Mouse (Mus musculus) stomach, embryonic 14.5 days (tissue): ENCODE data around the gene Fbxo46. TPM values are rescaled to one million over a fixed set of nuclear protein-coding genes. Genes with fewer than 3 reads are reported as not detected.
A peak's percentile ranks its signal among the peaks of the same experiment; 100 is the strongest.

Source experiments
- ATAC-seq: fragments of 200-750 bp; cut with Nextera tagmentation; 2 replicates; pipeline ENCODE4 v1.8.0; 2017; ENCODE audit warnings: low read depth, moderate TSS enrichment; ENCODE audit not compliant: insufficient number of reproducible peaks, insufficient read depth, low FRiP score
- H3K27ac ChIP-seq: fragments of 300-500 bp; sonication (generic); 2 replicates; pipeline ENCODE4 v1.5.1; 2014; ENCODE audit warnings: mild to moderate bottlenecking, low read length, moderate library complexity, mixed read lengths
- H3K27me3 ChIP-seq: fragments of 300-500 bp; sonication (generic); 2 replicates; pipeline ENCODE4 v1.6.1; 2014; ENCODE audit warnings: low read length, control low read depth, mixed read lengths; ENCODE audit not compliant: control insufficient read depth, insufficient read depth
- H3K36me3 ChIP-seq: fragments of 300-500 bp; sonication (generic); 2 replicates; pipeline ENCODE4 v1.6.1; 2014; ENCODE audit warnings: mild to moderate bottlenecking, control low read depth, low read length, moderate library complexity, mixed read lengths; ENCODE audit not compliant: control insufficient read depth, insufficient read depth
- H3K4me1 ChIP-seq: fragments of 300-500 bp; sonication (generic); 2 replicates; pipeline ENCODE4 v1.6.1; 2014; ENCODE audit warnings: low read length, control low read depth, mixed read lengths; ENCODE audit not compliant: control insufficient read depth, insufficient read depth
- H3K4me2 ChIP-seq: fragments of 300-500 bp; sonication (generic); replicated peaks from 2 replicates; pipeline ENCODE4 v1.6.1; 2014; ENCODE audit warnings: low read depth, low read length, control low read depth
- H3K4me3 ChIP-seq: fragments of 300-500 bp; sonication (generic); 2 replicates; pipeline ENCODE4 v1.5.1; 2014; ENCODE audit warnings: low read depth, low read length, control low read depth
- H3K9ac ChIP-seq: fragments of 300-500 bp; sonication (generic); replicated peaks from 2 replicates; pipeline ENCODE4 v1.6.1; 2014; ENCODE audit warnings: low read depth, mild to moderate bottlenecking, control low read depth, low read length, moderate library complexity, mixed read lengths
- H3K9me3 ChIP-seq: fragments of 300-500 bp; sonication (generic); 2 replicates; pipeline ENCODE4 v1.6.1; 2016; ENCODE audit warnings: low read depth, low read length, control low read depth; ENCODE audit not compliant: control insufficient read depth
- WGBS: fragments of 180-500 bp; shearing (Covaris S2); extraction: QIAGEN DNeasy Blood & Tissue Kit; methylation state at CpG from one replicate; pipeline ENCODE4 v1.1.7; 2014; 5-methylcytosine and 5-hydroxymethylcytosine counted together
- polyA plus RNA-seq: library from polyadenylated mRNA; unstranded; fragments of >200 nt; fragmentation: Nextera tagmentation; extraction: Ambion mirVana; gene quantifications from 2 replicates; pipeline ENCODE4 v1.2.1, GENCODE M21; 2014

Fbxo46 gene
- polyA plus RNA-seq, 1 experiment from 2014 or later = 9.1 TPM

DNA sequence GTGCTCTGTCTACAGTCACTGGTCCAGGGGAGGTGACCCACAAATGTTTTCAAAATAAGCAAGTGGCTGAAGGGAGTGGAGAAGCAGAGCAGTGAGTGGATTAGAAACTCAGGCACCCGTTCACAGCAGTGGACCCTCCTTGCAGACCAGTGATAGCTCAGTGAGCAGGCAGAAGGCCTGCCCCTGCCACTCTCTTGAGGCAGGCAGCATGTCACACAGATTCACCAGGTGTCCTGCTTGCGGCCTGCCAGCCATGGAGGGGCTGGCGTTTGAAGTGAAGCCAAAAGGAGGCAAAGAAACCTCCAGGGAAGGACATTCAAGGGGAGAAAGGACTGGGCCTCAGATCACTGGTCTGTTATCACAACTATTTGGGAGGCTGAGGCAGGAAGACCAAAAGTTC is 40.9 kb upstream of the Fbxo46 start:
- H3K4me2 ChIP-seq = no peak overlapping the region
- peaks cover 45% of the 10 kb centered on the region for H3K36me3 ChIP-seq
- peaks cover 36% of the 10 kb centered on the region for H3K4me1 ChIP-seq
- no peaks in the 10 kb centered on the region for H3K9me3 ChIP-seq
- WGBS = 81% methylated on average over 3 of the region's 3 CpGs
- ATAC-seq = no peak
- H3K4me3 ChIP-seq = no peak overlapping the region
- H3K9ac ChIP-seq = no peak overlapping the region
- H3K27ac ChIP-seq = no peak overlapping the region
- no peaks in the 10 kb centered on the region for H3K27me3 ChIP-seq

- H3K4me2 ChIP-seq = no peak overlapping the region
- H3K9ac ChIP-seq = no peak overlapping the region
- ATAC-seq = no peak
- H3K4me1 ChIP-seq = peaks cover 49% of the 10 kb centered on the region
- no peaks in the 10 kb centered on the region for H3K9me3 ChIP-seq
- H3K4me3 ChIP-seq = no peak overlapping the region
- peaks cover 45% of the 10 kb centered on the region for H3K36me3 ChIP-seq
- no peak overlapping the region for H3K27ac ChIP-seq
- H3K27me3 ChIP-seq = no peaks in the 10 kb centered on the region
- 85% methylated on average over 19 of the region's 19 CpGs for WGBS
Measured at GRCm38 (mm10) chr7:19080451-19080950, 39.2 kb upstream of the Fbxo46 start.

DNA sequence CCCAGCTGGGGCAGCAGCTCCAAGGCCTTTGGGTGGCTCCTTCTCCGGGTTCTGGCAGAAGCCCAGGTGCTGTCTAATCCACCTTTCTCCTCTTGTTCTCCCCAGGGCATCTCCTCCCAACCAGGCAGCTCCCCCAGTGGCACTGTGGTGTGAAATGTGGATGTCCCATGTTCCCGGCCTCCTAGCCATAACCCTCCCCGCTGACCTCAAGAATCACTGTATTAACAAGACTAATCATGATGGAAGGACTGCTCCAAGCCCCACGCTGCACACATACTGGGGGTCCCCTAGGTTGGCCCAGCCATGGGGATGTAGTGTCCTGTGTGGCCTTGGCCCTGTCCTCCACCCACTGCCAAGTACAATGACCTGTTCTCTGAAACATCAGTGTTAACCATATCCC is 37.5 kb upstream of the Fbxo46 start:
- WGBS = 90% methylated on average over 4 of the region's 4 CpGs
- H3K27ac ChIP-seq = no peak overlapping the region

DNA sequence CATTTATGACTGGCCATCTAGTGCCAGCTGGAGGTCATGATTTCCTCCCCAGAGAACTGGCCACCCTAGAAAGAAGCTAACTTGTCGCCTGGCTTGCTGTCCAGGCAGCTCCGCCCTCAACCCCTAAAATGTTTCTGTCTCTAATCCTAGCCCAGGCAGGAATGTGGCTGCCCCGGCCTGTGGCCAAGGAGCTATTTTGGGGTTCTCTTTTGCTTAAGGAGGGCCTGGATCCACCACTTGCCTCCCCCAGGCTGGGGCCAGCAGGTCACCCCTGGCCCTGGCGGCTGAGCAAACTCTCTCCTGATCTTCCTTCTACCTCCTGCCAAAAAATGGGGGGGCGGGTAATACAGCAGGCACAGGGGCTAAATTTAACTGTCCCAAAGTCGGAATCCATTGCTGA is 36.6 kb upstream of the Fbxo46 start:
- no peaks in the 10 kb centered on the region for H3K9me3 ChIP-seq
- H3K4me3 ChIP-seq = peak overlapping the region; percentile 23; the same call in 1 of the 2 replicates
- H3K27ac ChIP-seq = no peak overlapping the region
- no peak overlapping the region for H3K9ac ChIP-seq
- peak overlapping the region; percentile 40; the same call in 1 of the 2 replicates for H3K4me2 ChIP-seq
- no peak for ATAC-seq
- 41% methylated on average over 6 of the region's 6 CpGs for WGBS
- H3K27me3 ChIP-seq = no peaks in the 10 kb centered on the region
- peaks cover 43% of the 10 kb centered on the region for H3K4me1 ChIP-seq
- H3K36me3 ChIP-seq = peaks cover 52% of the 10 kb centered on the region

More for the DNA sequence above, 37.5 kb upstream of the Fbxo46 start:
- H3K9ac ChIP-seq = no peak overlapping the region
- ATAC-seq = no peak
- H3K4me3 ChIP-seq = no peak overlapping the region
- H3K9me3 ChIP-seq = no peaks in the 10 kb centered on the region
- H3K4me1 ChIP-seq = peaks cover 51% of the 10 kb centered on the region
- H3K36me3 ChIP-seq = peaks cover 46% of the 10 kb centered on the region
- no peaks in the 10 kb centered on the region for H3K27me3 ChIP-seq
- H3K4me2 ChIP-seq = no peak overlapping the region

DNA sequence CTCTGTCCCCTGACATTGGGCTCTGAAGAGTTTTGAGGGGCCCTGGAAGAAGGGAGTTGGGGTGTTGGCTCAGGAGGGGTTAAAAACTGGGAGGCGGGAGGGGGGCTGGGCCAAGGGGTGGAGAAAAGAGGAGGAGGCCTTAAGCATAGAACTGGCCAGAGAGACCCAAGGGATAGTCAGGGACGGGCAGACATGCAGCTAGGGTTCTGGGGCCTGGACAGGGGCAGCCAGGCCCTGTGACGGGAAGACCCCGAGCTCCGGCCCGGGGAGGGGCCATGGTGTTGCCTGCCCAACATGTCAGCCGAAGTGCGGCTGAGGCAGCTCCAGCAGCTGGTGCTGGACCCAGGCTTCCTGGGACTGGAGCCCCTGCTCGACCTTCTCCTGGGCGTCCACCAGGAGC is 36.0 kb upstream of the Fbxo46 start, which contains the start of gene Dmpk:
Gene Dmpk (plus strand): TSS at position 149 of the 400 bp plus-strand sequence.
- Histone ChIP-seq H3K4me3 (peak within 1 kb of the TSS; percentile 23), H3K27ac (peak within 1 kb of the TSS; percentile 45; the same call in 1 of the 2 replicates), H3K4me1 (peaks cover 43% of the 10 kb centered on the region), H3K9ac (peak within 1 kb of the TSS; percentile 4; the same call in 1 of the 2 replicates), H3K36me3 (peaks cover 52% of the 10 kb centered on the region), H3K4me2 (peak within 1 kb of the TSS; percentile 40), H3K9me3 (no peaks in the 10 kb centered on the region), H3K27me3 (no peaks in the 10 kb centered on the region)
- WGBS = 24% methylated on average over 10 of the region's 10 CpGs
- peak; percentile 49; the same call in 1 of the 2 replicates for ATAC-seq

DNA sequence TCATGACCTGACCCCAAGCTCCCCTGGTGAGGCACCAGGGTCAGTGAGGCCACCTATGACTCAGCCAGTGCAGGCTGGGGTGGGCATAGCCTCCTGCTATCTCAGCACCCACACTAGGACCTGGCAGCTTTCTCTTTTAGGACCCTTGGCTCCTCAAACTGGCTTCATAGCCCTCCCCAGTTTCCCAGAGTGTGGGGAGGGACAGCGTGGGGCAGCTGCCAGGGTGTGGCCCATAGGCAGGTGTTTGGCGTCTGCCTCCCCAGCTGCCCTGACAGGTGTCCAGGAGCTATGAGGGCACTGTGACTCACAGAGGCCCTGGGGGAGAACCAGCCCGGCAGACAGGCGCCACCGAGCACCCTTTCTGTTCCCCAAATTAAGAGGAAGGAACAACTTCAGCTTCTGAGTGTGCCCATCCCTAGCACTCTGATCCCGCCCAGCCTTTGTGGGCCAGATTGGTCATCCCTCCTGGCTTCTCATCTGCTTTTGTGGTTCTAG is 35.3 kb upstream of the Fbxo46 start:
- H3K36me3 ChIP-seq = peaks cover 50% of the 10 kb centered on the region
- peaks cover 43% of the 10 kb centered on the region for H3K4me1 ChIP-seq
- peak overlapping the region; percentile 23 for H3K4me3 ChIP-seq
- H3K4me2 ChIP-seq = peak overlapping the region; percentile 40
- H3K9me3 ChIP-seq = no peaks in the 10 kb centered on the region
- H3K27ac ChIP-seq = peak overlapping the region; percentile 45; the same call in 1 of the 2 replicates
- H3K9ac ChIP-seq = peak overlapping the region; percentile 4; the same call in 1 of the 2 replicates
- 50% methylated on average over 6 of the region's 6 CpGs for WGBS
- no peak for ATAC-seq
- no peaks in the 10 kb centered on the region for H3K27me3 ChIP-seq

DNA sequence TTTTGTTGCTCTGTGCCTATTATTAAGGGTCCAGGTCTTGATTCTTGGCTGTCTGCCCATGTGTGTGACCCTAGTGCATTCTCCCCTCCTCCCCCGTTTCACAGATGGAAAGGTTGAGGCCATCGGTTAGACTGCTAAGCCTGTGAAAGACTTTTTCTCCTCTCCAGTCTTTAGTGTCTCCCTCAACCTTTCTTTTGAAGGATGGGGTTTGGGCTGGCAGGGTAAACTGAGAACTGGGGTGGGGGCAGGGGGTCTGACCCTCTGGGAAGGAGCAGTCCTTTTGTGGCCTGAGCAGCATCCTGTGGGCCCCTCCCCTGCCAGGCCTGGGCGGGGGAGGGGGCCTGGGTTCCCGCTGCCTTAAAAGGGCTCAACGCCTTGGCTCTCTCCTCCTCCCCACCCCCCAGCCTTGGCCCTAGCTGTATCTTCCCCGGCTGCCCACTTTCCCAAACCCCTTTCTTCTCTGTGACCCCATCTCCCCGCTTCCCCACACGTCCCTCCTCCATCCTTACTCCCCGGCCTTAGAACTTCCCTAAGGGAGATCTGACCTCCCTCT is 34.7 kb upstream of the Fbxo46 start:
- no peaks in the 10 kb centered on the region for H3K27me3 ChIP-seq
- H3K27ac ChIP-seq = peak overlapping the region; percentile 75; the same call in 1 of the 2 replicates
- peak overlapping the region; percentile 23; the same call in 1 of the 2 replicates for H3K4me3 ChIP-seq
- 28% methylated on average over 8 of the region's 9 CpGs for WGBS
- H3K9ac ChIP-seq = peak overlapping the region; percentile 19; the same call in 1 of the 2 replicates
- no peaks in the 10 kb centered on the region for H3K9me3 ChIP-seq
- H3K4me1 ChIP-seq = peaks cover 43% of the 10 kb centered on the region
- peak overlapping the region; percentile 40 for H3K4me2 ChIP-seq
- ATAC-seq = no peak
- peaks cover 43% of the 10 kb centered on the region for H3K36me3 ChIP-seq

GRCm38 (mm10) chr7:19085495-19085894 is 34.2 kb upstream of the Fbxo46 start:
- no peaks in the 10 kb centered on the region for H3K27me3 ChIP-seq
- peak overlapping the region; percentile 23; the same call in 1 of the 2 replicates for H3K4me3 ChIP-seq
- no peak for ATAC-seq
- H3K9ac ChIP-seq = peak overlapping the region; percentile 19; the same call in 1 of the 2 replicates
- peak overlapping the region; percentile 75; the same call in 1 of the 2 replicates for H3K27ac ChIP-seq
- peaks cover 38% of the 10 kb centered on the region for H3K36me3 ChIP-seq
- no peaks in the 10 kb centered on the region for H3K9me3 ChIP-seq
- 7% methylated on average over 6 of the region's 6 CpGs for WGBS
- H3K4me1 ChIP-seq = peaks cover 43% of the 10 kb centered on the region
- peak overlapping the region; percentile 40 for H3K4me2 ChIP-seq
